Mouse (Mus musculus) lung, postnatal 0 days (tissue): ENCODE results near the gene Naip5.
"Not testable (repeated sequence)": the region's sequence is repeated elsewhere in the genome, so short reads cannot be mapped to it uniquely, and the experiment has no call there.

Experiments used
- CTCF ChIP-seq: IDR thresholded peaks from 2 replicates; pipeline ENCODE4 v1.5.1; 2016; ENCODE audit warnings: antibody characterized with exemption, mild to moderate bottlenecking
- EP300 ChIP-seq: IDR thresholded peaks from 2 replicates; pipeline ENCODE4 v1.6.1; 2016; ENCODE audit warnings: antibody characterized with exemption, mild to moderate bottlenecking, control low read depth

GRCm38 (mm10) chr13:100246896-100247519, 885 bp upstream of the Naip5 start:
- TF ChIP-seq CTCF, EP300: not testable (repeated sequence)
